Mouse (Mus musculus): ENCODE results near the gene Mettl22.

- TF ChIP-seq CTCF (IDR thresholded peaks at IDR 0.05; ENCODE audit: extremely low read depth, insufficient read length, insufficient replicate concordance, low read depth, low read length) (no peak), POLR2A (IDR thresholded peaks at IDR 0.05; ENCODE audit: low read depth, low read length) (no peak)
Measured at GRCm38 (mm10) chr16:8525877-8526276, 55.3 kb downstream of the Mettl22 start.
